Mouse (Mus musculus): ENCODE data around the gene Tesc. TPM values are rescaled to one million over a fixed set of nuclear protein-coding genes. Genes with fewer than 3 reads are reported as not detected.
A peak's percentile ranks its signal among the peaks of the same experiment; 100 is the strongest.

Gene Tesc
- total RNA-seq, 2 experiments from 2014 or later, result 149 to 166 TPM

DNA sequence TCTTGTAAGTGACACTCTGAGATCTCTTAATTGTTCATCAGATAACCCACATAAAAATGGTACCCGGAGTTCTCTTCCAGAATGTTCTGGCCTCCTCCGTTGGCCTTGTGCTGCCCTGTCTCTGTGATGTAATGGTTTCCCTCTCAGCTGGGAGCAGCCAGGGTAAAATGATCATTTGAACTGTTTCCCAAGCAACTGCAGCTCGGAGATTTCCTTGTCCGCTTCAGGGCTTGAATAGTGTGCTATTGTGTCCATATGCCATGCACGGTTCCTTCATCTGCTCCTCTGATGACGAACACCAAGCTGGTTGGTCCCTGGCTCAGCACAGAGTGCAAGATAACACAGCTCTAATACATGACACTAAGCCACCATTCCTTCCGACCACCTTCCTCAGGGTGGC lies 15.7 kb upstream of the Tesc start:
- DNase-seq (ENCODE audit: low spot score in 2 of 2), result no peak

DNA sequence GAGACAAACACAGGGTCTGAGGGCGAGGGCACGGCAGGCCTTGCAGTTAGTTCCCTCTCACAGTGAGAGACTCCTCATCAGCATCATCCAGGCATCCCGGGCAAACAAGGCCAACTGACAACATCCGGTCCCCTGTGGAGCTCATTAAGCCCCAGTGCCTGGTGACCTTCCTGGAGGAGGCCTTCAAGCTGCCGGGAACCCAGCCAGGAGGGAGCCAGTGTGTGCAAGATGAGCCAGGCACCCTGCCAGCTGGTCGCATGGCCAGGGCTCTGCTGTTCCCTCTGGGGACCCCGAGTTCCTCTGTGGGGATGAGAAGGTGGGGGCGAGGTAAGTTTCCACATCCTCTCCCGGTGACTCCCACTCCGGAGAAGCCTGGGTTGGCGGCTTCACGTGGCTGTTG lies 12.5 kb upstream of the Tesc start:
- peak; percentile 81 to 85 for DNase-seq (ENCODE audit: low spot score in 2 of 2)

DNA sequence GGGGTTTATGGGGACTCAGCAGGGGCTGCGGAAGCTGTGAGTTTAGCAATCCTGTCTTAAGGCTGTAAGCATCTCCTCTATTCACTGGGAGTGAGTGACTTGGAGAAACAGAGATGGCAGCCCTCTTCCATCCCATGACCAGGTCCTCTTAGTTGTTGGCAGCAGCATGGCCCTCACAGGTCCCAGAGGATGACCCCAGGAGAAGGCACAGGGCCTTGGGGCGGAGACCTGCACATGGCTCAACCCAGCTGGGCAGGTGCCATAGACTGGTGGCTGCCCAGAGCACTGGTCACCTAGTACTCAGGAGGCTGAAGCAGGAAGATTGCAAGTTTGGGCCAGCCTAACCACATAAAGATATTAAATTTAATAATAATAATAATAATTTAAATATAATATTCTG lies 11.9 kb upstream of the Tesc start:
- DNase-seq (ENCODE audit: low spot score in 2 of 2), result no peak

DNA sequence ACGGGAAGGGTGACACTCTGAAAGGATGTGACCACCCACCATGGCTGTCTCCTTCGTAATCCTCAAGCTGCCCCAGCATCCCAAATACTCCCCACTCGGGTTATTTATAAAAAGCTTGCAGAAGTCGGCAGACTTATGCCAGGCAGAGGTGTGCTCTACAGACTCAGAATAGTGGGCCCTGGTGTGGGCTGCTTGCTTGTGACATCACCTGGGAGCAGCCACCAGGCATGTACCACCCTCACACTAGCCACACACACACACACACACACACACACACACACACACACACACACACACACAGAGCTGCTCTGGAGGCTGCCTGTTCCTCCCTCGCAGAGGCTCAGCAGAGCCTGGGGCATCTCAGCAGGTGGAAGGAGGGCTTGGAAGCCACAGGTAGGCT lies 10.0 kb upstream of the Tesc start:
- DNase-seq (ENCODE audit: low spot score in 2 of 2), result no peak

DNA sequence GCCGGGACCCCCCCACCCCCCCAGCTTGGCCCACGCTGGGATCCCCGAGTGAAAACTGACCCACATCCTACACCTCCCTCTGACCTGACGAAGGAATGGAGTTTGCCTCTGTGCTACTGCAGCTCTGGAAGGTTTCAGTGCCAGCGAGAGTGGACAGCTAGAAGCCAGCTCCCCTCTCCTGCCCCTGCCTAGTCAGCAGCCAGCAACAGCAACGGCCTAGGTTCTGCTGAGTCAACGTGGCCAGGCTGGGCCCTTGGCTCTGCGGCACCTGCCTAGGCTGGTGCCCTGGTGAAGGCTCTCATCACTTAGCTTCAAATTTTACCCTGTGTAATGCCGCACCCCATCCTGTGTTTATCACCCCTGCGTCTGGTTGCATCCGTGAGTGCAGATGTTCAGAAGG lies 7.6 kb upstream of the Tesc start:
- DNase-seq (ENCODE audit: low spot score in 2 of 2), result no peak

- no peak for DNase-seq (ENCODE audit: low spot score in 2 of 2)
Observed at GRCm38 (mm10) chr5:118023053-118023452, 4.5 kb upstream of the Tesc start.

DNA sequence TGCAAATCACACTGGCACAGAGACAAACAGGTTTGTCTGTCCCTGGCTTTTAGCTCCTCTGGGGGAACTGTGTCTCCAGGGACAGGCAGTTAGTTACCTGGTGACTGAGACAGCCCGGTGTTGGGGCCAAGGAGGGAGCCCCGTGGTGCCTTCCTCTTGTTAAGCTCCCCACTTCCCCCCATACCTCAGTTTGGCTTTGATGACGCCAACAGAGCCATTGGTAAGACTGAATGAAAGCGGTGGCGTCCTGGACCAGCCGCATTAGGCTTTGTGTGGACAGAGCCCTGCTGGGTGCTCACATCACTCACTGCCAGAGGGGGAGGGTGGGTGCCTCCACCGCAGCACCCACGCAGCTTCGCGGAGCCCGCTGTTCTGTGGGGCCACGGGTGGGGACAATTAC lies 1.7 kb upstream of the Tesc start:
- DNase-seq (ENCODE audit: low spot score in 2 of 2), result no peak

GRCm38 (mm10) chr5:118026343-118026742 lies 1.2 kb upstream of the Tesc start:
- DNase-seq (ENCODE audit: low spot score in 2 of 2), result no peak

GRCm38 (mm10) chr5:118027101-118027697 lies 344 bp upstream of the Tesc start:
- no peak for DNase-seq (ENCODE audit: low spot score in 2 of 2)

GRCm38 (mm10) chr5:118028191-118029034 lies 870 bp downstream of the Tesc start:
- peak in 1 of 2 experiments; percentile 53 for DNase-seq (ENCODE audit: low spot score in 2 of 2)

- no peak for DNase-seq (ENCODE audit: low spot score in 2 of 2)
Observed at GRCm38 (mm10) chr5:118029035-118029408, 1.5 kb downstream of the Tesc start.

DNA sequence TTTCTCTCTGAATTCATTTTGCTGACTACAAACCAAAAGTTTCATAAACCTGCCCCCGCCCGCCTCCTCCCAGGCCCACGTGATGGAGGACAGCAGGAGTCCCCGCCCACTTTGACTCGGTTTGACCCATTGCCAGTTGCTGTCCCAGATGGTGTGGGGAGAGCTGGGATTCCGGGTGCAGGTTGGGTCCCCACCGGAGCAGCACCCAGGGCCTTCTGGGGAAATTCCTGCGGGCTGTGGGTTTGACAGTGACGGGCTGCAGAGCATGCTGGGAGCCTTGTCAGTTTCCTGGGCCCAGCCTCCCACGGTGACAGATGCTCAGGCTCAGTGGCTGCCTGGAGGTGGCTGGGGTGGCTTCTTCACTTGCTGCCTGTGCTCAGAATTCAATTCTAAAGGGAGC lies 1.9 kb downstream of the Tesc start:
- no peak for DNase-seq (ENCODE audit: low spot score in 2 of 2)

DNA sequence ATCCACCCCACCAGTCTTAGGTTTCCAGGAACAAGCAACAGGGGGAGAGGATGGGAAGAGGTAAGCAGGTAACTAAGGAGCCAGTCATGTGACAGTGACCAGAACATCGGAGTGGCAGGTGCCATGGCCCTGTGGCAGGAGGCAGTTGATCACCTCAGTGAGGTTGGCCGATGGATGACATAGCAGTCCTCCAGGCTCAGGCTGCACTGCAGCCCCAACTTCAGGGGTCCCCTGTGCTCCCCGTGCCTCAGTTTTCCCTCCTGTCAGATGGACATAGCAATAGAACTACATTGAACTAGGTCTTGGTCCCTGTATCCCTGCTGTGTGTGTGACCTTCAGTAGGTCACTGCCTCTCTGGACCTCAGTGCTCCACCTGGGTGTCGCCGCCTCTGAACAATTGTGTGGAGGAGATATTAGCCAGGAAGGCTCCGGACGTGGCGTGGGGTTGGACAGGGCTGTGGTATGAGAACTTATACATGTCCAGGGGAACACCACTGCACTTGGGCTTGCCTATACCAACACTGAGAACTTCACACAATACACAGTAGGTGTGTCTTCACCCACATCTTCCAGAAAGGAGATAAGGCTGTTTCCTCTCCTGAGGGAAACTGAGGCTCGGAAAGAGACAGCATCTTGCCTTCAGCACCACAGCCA lies 2.6 kb downstream of the Tesc start:
- DNase-seq (ENCODE audit: low spot score in 2 of 2), result no peak

DNA sequence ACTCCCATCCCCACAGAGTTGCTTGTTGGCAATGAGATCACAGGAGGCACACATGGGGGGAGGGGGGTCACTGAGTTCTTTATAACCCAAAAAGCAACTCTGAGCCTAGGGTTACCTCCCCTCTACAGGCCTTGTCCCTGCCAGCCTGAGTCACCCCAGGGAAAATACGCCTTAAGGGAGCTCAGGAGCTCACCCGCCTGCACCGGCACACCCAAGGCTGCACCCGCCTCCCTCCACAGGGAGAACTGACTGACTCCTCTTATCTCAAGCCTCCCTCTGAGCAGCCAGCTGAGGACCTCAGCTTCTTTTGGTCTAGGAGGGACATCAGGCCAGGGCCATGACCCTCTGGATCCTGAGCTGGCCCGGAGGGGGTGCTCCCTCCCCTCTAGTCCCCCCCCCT lies 3.5 kb downstream of the Tesc start:
- no peak for DNase-seq (ENCODE audit: low spot score in 2 of 2)

- DNase-seq (ENCODE audit: low spot score in 2 of 2), result no peak
Observed at GRCm38 (mm10) chr5:118031508-118031907, 4.0 kb downstream of the Tesc start.

DNA sequence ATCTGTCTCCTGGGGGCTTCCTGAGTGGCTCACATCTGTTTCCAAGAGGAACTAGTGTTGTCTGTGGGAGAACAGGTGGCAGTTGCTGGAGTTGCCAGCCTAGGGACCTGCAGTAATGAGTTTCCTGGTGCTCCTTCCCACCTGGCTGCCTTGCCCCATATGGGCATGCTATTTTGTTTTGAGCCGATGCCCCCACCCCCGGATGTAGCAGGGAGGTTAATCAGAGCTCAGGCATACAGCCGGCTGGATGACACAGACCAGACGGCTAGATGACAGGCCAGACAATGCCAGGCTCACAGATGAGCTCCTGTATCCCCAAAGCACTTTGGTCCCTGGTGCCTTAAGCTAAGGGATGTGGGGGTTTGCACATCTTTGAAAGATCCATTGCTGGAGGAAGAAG lies 5.8 kb downstream of the Tesc start:
- DNase-seq (ENCODE audit: low spot score in 2 of 2), result no peak

- DNase-seq (ENCODE audit: low spot score in 2 of 2), result peak in 1 of 2 experiments; percentile 44
Observed at GRCm38 (mm10) chr5:118033740-118034139, 6.2 kb downstream of the Tesc start.

DNA sequence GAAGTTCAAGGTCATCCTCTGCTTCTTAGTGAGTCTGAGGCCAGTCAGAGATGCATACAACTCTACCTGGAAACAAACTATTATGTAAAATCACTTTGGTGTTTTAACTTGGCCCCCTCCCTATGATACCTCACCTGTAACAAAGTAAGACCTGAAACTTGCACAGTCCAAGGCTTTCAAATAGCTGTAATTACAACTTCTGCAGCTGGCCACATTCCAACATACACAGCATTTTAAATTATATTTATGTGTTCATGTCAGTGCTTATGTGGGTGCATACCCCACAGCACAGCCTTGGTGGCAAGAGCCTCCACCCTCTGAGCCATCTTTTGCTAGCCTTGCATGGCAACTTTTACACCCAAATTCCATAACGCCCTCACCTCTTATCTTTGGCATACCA lies 7.1 kb downstream of the Tesc start:
- no peak for DNase-seq (ENCODE audit: low spot score in 2 of 2)

GRCm38 (mm10) chr5:118035786-118036185 lies 8.2 kb downstream of the Tesc start:
- no peak for DNase-seq (ENCODE audit: low spot score in 2 of 2)

- DNase-seq (ENCODE audit: low spot score in 2 of 2), result no peak
Observed at GRCm38 (mm10) chr5:118036888-118037797, 9.6 kb downstream of the Tesc start.

GRCm38 (mm10) chr5:118037798-118038484 lies 10.4 kb downstream of the Tesc start:
- DNase-seq (ENCODE audit: low spot score in 2 of 2), result peak in 1 of 2 experiments; percentile 33

All from adrenal gland, adult 18-20 months (tissue).